Mouse (Mus musculus): ENCODE data around the gene BC005624.
"Not testable (repeated sequence)": the region's sequence is repeated elsewhere in the genome, so short reads cannot be mapped to it uniquely, and the experiment has no call there.

BC005624 gene

DNA sequence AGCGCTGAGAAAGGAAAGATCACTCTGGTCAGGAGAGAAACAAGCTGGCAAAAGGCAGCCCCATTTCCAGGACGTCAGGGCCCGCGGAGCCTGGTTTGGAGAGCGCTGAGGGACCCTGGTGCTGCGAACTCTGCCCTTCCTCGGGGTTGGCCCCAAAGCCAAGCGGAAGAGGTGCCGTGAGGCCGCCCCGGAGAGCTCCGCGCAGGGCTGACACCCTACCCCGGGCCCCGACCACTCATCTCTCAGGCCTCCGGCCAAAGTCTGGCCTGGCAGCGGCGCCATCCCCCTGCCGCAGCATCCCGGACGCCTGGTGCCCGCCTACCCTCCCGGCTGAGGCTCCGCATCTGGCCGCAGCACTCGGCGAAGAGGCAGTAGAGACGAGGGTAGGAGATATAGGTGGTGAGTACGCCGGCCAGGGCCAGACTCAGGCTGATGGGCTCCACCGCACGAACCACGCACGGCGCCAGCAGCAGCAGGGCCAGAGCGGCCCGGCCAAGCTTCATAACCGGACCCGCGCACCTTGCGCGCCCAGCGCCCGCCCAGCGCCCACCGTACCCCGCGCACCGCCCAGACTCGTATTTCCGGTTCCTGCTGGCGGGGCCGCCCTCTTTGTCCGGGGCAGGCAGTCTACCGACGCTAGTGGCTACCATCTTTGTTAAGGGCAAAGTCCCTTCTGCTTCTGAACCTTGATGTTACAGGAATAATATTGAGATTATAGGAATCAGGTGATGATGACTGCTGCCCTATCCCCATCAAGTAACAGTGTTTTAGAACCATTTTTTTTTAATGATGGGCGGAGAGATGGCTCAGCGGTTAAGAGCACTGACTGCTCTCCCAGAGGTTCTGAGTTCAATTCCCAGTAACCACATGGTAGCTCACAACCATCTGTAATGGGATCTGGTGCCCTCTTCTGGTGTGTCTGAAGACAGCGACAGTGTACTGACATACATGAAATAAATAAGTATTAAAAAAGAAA, 14.4 kb downstream of the BC005624 start, which contains the start of gene Tor1a:
Gene Tor1a (minus strand): TSS at position 582 of the 976 bp plus-strand sequence.
- peak; percentile 93 for DNase-seq (ENCODE audit: low spot score)

DNA sequence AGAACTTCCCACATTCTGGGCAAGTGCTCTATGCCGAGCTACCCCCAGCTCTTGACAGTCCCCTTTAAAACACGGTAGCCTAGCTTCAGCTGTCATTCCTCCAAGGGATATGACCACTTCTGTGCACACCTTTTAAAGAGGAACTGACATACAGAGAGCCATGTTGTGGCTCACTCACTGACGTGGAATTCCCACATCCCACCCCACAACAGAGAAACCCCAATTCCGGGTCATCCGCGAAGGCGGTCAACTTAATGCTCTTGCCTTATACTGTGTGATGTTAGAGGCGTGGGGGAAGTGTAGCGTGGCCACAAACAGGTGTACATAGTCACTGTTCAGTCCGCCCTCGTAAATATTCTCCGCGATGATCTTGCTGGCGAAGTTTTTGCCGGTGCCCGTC, 15.2 kb downstream of the BC005624 start:
- no peak for DNase-seq (ENCODE audit: low spot score)

DNA sequence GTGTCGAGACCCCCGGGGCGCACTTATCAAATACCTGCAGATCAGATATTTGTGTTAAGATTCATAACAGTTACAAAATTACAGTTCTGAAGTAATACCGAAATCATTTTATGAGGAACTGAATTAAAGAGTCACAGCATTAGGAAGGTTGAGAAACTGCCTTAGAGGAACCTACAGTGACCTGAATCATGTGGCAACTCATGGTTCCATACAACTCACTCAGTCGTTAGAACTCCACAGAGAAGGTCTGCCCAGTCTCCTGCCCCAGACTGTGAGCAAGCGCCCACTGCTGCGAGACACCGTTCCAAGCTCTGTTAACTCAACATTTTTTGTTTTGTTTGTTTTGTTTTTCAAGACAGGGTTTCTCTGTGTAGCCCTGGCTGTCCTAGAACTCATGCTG, 16.4 kb downstream of the BC005624 start:
- DNase-seq (ENCODE audit: low spot score) = no peak

DNA sequence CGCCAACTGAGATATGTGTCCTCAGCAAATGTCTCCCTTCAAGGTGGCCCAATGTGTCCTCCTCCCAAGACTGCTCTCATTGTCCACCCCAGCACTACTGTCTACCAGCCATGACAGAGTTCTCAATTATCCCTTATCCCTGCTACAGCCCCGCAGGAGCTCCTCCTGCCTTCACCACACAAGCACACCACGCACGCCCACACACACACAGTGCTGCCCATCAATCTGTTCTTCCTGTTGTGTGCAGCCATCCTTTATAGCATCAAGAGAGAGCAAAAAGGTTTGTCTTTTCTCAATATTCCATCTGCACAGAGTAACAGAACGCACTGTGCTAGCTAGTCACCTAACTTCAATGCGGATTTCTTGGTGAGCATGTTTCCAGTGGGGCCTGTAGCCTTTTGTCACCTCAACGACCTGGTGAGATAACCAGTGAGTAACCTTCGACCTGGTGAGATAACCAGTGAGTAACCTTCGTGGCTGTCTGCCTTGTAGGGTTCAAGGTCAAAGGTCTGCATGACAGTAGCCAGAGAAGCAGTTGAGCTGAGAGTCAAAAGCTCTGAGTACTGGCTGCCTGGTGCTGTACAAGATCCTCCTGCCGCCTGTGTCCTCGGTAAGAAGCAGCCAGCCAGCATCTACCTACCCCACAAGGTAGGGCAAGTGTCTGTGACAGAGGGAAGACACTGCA, 19.3 kb downstream of the BC005624 start:
- DNase-seq (ENCODE audit: low spot score) = no peak

DNA sequence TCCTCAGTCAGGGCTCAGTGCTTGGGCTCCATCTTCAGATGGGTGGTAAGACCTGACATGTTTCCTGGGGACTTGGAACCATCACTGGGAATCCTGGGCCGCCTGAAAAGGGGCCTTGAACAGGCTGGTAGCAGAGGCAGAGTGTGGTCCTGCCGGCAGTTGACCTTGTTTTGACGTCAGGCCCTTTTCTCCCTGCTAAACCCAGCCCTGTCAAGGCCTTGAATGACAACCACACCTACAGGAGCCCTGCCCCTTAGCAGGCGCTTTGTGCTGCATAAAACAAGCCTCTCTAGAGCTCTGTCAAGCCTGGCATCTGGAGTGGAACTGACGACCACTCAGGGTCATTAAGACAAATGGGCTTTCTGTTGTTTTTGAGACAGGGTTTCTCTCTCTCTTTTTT, 22.1 kb downstream of the BC005624 start:
- no peak for DNase-seq (ENCODE audit: low spot score)

DNA sequence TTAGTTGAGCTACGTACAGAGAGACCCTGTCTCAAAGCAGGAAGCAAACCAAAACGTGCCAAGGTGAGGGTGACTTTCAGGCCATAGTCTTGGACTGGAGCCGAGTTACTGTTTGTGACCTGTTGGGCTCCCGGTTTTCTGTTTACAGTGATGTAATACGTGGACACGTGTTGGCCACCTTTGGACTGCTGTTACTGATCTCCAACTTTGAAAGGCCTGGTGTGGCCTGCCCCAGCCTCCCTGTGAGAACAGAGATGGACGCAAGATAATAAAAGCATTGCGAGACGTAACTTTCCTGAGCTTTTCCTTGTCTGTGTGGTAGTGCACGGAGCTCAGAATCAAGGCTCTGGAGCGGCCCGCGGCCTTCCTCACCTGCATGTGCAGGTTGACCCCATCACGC, 23.3 kb downstream of the BC005624 start:
- no peak for DNase-seq (ENCODE audit: low spot score)

DNA sequence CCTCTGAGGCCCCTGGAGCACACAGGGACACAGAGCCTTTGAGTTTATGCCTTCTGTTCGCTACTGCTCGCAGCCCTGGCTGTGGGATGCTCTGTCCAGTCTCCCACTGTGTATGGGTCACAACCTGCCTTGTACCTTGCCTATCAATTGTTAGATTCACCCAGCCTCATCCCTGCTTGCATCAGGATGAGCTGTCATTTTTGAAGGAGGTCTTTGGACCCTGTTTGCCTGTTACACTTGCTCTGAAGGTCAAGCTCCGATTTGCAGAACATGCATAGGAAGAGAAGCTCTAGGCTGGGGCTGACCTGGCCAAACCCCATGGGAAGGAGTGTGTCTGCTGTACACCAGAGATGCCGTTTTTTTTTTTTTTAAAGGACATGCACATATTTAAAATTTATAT, 24.5 kb downstream of the BC005624 start:
- no peak for DNase-seq (ENCODE audit: low spot score)

DNA sequence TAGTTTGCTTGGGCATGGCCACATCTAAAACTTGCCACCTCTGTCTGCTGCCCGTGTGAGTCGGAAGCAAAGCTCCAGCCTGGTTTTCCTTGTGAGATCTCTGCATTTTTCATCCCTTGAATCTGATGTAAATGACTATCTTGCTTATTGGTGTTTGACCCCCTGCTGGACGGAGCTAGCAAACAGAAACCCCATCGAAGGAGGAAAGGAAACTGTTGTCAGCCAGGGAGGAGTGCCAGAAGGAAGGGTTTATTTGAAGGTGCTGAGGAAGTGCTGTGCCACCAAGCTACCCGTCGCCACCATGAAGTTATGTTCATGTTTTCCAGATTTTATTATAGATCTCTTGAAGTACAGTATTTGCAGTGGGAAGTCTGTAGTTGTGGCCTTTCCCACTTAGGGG, 27.2 kb downstream of the BC005624 start:
- DNase-seq (ENCODE audit: low spot score) = no peak

DNA sequence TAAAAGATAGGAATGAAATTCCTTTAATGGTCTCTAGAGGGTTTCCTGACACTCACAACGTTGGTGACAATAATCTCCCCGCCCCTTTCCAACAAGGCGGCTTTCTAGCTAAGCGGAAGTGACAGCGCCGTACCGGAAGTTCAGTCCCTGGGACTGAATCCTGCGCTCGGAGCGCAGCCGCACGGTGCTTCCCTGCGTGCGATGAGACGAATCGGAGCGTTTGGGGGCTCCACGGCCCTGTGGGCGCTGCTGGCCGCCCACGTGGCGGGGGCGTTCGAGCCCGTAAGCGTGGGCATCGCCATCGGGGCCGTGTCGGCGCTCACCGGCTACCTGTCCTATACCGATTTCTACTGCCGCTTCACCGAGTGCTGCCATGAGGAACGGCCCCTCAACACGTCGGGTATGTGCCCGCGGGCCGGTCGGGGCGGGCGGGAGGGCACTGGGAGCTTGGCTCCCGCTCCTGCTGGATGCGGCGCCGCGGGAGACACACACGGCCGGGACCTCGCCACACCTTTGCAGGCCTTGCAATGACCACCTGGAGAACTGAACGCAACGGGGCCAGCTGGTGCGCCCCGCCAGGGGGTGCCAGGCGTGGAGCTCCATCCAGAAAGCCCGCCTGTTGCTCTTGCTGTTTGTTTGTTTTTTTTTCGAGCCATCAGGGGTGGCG, 29.0 kb downstream of the BC005624 start, which contains the start of gene Tor1b:
Gene Tor1b (plus strand): TSS at position 136 of the 667 bp plus-strand sequence.
- DNase-seq (ENCODE audit: low spot score) = peak; percentile 95

DNA sequence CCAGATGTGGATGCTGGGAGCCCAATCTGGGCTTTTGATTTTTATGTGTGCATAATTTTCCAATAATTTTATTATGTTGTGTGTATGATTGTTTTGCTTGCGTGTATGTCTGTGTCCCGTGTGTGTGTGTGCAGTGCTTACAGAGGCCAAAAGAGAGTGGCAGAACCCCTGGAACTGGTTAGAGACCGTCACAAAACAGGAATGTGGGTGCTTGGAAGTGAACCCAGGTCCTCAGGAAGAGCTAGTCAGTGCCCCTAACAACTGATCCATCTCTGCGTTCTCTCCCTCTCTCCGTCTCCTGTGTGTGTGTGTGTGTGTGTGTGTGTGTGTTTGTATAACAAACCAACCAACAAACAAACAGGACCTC, 29.6 kb downstream of the BC005624 start:
- DNase-seq (ENCODE audit: low spot score) = no peak

DNA sequence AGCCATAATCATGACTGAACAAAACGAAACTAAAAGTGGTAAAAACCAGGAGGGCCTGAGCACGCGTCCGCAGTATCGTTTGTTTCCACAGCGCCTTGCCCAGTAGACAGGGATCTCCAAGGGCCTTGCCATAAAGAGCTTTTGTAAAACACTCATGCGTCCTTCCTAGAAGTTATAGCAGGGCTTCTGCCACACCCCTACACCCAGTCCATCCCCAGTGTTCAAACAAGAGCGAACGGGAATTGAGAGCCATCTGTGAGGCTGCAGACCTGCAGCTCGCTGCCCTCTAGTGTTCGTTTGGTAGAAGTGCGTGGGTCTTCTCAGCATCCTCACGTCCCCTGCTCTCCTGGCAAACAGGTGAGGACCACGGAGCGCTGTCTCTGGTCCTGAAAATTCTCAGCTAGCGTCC, 39.4 kb downstream of the BC005624 start:
- peak; percentile 89 for DNase-seq (ENCODE audit: low spot score)

DNA sequence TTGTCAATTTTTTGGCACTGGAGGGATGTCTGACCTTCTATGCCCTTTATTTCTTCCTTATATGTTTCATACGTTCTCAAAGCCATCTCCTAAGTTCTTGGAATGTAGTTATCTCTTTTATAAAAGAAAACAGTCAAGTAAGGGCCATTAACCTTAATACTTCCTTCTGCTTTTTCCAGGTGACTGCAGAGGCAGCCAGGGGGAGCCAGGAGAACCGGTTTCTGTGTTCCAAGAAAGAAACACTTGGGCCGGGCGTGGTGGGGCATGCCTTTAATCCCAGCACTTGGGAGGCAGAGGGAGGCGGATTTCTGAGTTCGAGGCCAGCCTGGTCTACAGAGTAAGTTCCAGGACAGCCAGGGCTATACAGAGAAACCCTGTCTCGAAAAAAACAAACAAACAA, 39.9 kb downstream of the BC005624 start:
- not testable (repeated sequence) for DNase-seq (ENCODE audit: low spot score)

DNA sequence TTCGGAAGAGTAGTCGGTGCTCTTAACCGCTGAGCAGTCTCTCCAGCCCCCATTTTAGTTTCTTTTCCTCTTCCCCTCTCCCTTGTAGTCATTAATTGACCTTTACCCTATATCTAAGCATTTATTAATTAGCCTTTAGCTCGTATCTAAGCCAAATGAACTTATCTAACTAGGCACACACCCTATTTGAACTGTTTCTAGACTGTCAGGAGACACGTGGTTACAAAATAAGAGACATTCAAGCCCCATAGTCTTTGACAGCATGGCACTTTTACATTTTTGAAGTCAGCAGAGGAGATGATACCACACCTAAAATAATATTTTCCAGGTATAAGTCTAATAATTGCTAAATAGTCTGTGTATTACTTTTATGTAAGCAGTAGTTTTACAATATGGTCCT, 40.4 kb downstream of the BC005624 start:
- DNase-seq (ENCODE audit: low spot score) = no peak

DNA sequence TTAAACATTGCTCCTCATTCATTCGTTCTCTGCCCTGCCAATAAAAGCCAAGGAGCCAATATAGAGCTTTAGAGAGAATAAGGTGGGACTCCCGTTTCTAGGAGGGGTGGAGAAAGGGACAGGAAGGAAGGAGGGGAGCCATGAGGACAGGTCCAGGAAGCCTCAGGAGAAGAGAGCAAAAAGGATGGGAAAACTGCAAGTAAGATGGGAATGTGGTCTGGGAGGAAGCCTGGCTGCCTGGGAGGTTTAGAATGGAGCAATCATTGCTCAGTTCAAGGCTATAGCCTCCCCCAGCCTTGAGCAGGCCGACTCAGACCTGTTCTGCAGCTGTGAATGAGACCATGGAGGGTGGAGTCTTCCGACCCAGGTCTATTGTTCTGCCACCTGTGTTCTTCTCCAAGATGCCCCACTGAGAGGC, 43.4 kb downstream of the BC005624 start:
- no peak for DNase-seq (ENCODE audit: low spot score)

DNA sequence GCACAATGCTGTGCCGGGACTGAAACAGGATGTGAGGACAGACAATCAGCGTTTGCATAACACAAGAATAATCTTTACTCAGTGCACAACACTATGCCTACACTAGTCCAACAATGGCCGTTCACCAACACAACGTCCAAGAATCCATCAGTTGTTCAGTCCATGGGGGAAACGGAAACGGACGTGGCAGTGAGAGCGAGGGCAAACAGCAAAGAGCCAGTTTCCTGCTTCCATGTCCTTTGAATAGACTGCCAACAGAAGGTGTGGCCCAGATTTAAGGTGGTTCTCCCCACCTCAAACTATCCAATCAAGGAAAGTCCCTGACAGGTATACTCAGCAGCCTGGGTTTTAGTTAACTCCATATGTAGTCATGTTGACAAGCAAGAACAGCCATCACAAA, 44.3 kb downstream of the BC005624 start:
- no peak for DNase-seq (ENCODE audit: low spot score)

DNA sequence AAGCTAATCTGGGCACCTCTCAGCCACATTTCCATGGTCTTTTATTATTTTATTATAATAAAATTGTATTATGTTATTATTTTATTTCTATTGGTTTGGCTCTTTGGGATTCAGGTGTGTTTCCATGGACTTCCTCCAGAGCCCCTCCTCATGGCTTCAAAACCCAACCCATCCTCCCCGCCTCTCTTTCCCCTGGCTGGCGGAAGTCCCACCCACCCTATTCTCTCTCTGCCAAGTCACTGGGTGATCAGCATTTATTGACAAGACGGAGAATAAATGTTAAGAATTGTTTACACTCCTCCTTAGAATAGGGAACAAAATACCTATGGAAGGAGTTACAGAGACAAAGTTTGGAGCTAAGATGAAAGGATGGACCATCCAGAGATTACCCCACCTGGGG, 45.2 kb downstream of the BC005624 start:
- DNase-seq (ENCODE audit: low spot score) = no peak

DNA sequence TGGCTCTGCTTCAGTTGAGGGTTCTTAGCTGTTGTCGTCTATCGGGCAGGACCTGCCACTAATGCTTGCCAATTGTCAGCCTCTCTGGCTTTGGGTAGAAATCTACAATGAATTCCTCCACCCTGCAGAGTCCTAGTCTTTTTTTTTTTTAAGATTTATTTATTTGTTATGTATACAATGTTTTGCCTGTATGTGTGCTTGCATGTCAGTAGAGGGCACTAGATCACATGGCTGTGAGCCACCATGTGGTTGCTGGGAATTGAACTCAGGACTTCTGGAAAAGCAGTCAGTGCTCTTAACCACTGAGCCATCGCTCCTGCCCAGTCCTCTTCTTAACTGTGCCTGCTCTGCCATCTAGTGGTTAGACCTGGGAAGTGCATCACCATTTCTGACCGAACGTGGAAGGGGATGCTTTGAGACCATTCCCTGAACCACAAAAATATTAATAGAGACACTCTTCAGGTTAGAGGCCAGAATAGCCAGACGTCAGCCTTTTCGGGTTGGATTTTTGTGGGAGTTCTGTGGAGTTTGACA, 48.0 kb downstream of the BC005624 start:
- DNase-seq (ENCODE audit: low spot score) = peak; percentile 89

DNA sequence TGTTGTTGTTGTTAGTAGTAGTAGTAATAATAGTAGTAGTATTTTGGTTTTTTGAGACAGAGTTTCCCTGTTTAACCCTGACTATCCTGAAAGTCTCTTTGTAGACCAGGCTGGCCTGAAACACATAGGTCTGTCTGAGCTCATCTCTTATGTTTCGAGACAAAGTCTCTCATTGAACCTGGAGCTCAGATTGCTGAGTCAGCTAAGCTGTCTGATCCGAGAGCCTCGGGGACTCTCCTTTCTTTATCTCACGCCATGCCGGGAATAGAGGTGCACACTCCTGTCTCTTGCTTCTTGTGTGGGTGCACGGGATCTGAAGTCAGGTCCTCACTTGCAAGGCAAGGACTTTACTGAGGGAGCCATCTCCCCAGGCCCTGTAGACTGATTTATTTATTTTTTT, 49.0 kb downstream of the BC005624 start:
- no peak for DNase-seq (ENCODE audit: low spot score)

DNA sequence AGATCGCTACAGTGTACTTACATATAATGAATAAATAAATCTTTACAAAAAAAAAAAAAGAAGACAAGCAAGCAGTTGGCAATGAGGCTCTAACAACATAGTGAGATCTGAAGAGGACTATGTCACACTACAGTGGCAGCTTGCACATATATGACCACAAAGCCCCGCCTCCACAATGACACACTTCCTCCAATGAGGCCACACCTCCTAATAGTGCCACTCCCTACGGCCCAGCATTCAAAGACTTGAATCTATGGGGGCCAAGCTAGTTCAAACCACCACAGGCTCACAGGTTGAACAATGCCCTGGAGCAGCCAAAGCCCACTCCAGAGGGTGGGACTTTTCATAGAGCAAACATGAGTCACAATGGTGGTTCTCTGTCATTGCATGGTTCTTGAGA, 50.1 kb downstream of the BC005624 start:
- DNase-seq (ENCODE audit: low spot score) = no peak

DNA sequence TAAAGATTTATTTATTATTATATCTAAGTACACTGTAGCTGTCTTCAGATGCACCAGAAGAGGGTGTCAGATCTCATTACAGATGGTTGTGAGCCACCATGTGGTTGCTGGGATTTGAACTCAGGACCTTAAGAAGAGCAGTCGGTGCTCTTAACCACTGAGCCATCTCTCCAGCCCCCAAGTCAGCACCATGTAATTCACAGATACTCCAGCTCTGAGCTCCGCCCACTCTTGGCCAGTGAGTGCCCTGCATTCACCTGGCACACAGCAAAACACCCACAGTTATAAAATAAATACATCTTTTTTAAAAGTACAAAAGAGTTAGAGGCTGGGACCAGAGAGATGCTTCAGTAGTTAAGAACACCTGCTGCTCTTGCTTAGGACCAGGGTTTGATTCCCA, 51.2 kb downstream of the BC005624 start:
- not testable (repeated sequence) for DNase-seq (ENCODE audit: low spot score)

DNA sequence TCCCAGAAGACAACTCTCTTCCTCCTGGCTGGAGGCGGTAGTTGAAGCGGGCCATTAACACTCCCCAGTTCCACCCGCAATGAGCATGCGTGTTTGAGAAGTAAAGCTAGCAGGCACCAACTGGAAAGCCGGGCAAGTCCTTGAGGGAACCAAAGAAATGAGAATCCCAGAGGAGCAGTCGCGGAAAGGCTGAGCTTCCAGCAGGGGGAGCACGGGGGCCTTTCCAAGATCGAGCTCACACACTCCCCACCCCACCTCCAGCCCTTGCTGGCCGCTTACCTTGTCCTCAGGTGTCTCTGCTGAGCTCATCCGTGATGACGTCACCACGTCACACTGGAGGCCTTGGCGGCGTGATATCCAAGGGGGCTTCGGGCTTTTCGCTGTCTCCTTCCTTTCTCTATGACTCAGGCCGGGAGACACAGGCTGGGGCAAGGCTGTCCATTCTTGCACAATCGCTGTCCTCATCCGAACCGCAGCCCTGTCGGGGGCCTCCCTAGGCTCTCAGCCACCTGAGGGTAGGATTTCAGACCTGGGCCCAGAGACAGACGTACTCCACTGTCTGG, 52.4 kb downstream of the BC005624 start, which contains the start of gene Ptges:
Gene Ptges (minus strand): TSS at position 381 of the 563 bp plus-strand sequence.
- peak; percentile 84 for DNase-seq (ENCODE audit: low spot score)
